Mouse (Mus musculus): Measurements from ENCODE around the gene Tub.

Gene Tub

GRCm38 (mm10) chr7:109029961-109030465 is 79.9 kb downstream of the Tub start:
- no peak for DNase-seq (ENCODE audit: extremely low read depth, low read depth)

DNA sequence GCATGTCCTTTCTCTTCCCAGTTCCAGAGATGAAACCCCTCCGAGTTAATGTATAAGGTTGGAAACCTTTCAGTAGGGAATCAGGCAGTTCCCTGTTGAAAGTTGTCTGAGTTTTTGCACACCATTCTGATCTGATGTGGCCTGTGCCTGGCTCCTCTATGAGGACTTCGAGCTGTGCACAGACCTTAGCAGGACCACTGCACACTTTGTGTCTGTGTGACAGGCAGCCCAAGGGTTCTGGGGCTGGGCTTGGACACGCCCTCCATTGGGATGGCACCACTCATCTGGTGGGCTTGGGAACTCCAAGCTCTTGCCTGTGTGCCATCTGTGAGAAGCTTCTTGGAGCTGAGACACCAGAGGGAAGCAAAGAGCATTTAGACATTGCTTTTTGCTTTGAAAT is 81.2 kb downstream of the Tub start:
- no peak for DNase-seq (ENCODE audit: extremely low read depth, low read depth)

DNA sequence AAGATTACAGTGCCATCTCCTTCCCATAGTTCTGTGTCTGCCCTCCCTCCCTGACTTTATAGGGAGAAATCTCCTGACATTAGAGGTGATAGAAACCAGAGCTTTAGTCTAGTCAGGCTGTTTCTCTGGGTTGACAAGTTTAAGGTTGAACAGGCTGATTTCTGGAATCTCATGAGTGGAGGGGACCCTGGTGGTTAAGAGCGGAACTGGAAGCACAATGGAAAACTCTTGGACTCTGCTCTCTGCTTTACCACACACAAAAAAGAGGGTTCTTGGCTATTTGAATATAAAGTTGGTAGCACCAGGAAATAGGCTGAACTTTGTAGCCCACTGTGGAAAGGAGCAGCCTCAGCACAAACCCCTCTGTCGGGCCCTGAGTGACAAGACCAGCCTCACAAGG is 81.9 kb downstream of the Tub start:
- DNase-seq (ENCODE audit: extremely low read depth, low read depth): no peak

- no peak for DNase-seq (ENCODE audit: extremely low read depth, low read depth)
Measured at GRCm38 (mm10) chr7:109038121-109038735, 88.1 kb downstream of the Tub start.

- no peak for DNase-seq (ENCODE audit: extremely low read depth, low read depth)
Measured at GRCm38 (mm10) chr7:109038987-109039386, 88.8 kb downstream of the Tub start.

GRCm38 (mm10) chr7:109039445-109039844 is 89.3 kb downstream of the Tub start:
- DNase-seq (ENCODE audit: extremely low read depth, low read depth): no peak

- no peak for DNase-seq (ENCODE audit: extremely low read depth, low read depth)
Measured at GRCm38 (mm10) chr7:109045876-109046275, 95.7 kb downstream of the Tub start.

DNA sequence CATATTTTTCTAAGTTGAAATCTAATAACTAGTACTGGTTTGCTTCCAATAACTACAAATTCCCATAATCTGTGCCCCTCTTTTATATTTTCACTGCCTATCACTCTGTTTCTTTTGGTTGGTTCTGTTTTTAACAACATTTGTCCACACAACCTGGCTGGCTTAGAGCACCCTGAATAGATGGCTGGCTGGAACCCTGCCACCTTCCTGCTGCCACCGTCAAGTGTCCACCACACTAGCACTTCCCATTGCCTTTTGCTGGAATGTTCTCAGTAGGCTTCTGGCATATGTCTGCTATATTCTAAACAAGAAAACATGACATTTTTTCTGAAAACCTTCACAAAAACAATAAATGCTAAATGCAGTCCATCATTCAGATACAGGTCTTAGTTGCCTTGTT is 100.7 kb downstream of the Tub start:
- DNase-seq (ENCODE audit: extremely low read depth, low read depth): no peak

GRCm38 (mm10) chr7:109059536-109059935 is 109.4 kb downstream of the Tub start:
- no peak for DNase-seq (ENCODE audit: extremely low read depth, low read depth)

- DNase-seq (ENCODE audit: extremely low read depth, low read depth): no peak
Measured at GRCm38 (mm10) chr7:109069641-109070040, 119.5 kb downstream of the Tub start.

DNA sequence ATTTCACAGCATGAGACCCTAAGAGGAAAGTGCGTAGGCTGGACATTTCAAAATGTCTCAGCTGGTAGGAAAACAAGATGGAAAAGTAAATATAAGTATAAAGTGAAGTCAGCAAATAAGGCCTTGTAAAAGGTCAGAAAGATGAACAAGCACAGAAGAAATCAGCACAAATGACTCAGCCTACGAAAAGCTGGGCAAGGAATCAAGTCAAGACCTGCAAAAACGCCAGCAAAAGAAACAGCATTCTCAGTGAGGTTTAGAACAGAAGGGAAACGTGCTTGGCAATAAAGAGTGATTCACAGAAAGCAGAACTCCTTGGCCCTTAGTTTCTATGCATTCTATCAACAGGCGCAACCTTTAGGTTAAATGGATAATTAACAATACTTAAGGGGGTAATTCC is 122.2 kb downstream of the Tub start:
- DNase-seq (ENCODE audit: extremely low read depth, low read depth): no peak

DNA sequence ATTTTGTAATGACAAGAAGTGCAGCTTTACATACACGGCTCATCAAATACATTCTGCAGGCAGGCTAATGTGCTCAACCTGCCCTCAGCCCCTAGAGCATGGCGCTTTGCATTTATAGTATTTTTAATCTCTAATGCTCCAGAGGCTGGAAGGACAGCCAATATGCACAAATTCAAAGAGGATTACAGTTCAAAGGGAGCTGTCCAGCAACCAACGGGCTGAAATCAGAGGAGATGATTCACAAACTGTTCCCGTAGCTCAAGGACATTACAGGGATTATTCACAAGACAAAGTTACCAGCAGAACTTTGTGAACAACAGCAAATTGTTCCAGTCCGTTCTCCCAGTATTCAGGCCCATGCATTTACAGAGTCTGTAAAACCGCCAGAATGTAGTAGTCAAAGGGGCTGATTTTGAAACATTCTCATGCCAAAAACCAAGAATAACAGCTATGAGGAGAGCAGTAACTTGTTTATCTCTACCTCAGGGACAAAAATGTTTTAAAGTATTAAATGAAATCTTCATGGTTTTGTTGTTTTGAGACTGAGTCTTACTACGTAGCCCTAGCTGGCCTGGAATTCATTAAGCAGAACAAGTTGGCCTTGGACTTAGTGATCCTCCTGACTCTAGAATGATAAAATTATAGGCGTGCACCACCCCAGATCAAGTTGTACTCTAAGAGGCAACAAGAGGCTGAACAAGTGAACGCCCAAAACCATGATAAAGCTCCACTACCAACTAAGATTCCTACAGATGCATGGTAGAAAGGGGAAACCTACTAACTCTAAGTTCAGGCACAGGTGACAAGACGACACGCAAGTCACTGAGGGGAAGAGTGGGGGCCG is 132.4 kb downstream of the Tub start:
- no peak for DNase-seq (ENCODE audit: extremely low read depth, low read depth)

- DNase-seq (ENCODE audit: extremely low read depth, low read depth): no peak
Measured at GRCm38 (mm10) chr7:109083113-109083812, 133.1 kb downstream of the Tub start, which contains the start of gene Ric3. Gene Ric3 (minus strand): TSS chr7:109083331.

GRCm38 (mm10) chr7:109083813-109084184 is 133.7 kb downstream of the Tub start:
- no peak for DNase-seq (ENCODE audit: extremely low read depth, low read depth)

Data from MEL-GATA-1-ER (cell line).